Mouse (Mus musculus) c-Kit-positive CD71-positive TER-119-positive erythroid progenitor cells, embryonic 14.5 days (primary cell): Measurements from ENCODE around the gene Snx21.
A peak's percentile ranks its signal among the peaks of the same experiment; 100 is the strongest.

Experiments
- DNase-seq: peaks from one replicate; pipeline ENCODE4 v3.0.0-alpha.2; 2013; ENCODE audit warnings: low spot score

The Snx21 gene

DNA sequence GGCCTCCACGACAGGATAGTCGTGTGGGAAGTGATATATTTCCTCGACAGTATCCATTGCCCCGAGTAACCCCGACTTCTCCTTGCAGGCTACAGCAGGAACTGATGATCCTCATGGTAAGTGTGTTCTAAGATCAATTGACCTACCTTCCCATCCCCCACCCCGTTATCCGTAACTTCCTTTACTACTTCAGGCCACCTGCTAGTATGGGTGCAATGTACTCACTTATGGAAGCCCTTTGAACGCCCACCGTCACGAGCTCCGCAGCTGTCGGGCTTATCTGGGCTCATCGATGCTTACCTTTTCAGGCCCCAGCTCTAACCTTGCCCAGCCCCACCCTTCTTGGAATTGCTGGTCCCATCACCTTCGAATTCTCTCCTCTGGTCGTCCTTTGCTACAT, 15.3 kb upstream of the Snx21 start:
- peak; percentile 56 for DNase-seq

DNA sequence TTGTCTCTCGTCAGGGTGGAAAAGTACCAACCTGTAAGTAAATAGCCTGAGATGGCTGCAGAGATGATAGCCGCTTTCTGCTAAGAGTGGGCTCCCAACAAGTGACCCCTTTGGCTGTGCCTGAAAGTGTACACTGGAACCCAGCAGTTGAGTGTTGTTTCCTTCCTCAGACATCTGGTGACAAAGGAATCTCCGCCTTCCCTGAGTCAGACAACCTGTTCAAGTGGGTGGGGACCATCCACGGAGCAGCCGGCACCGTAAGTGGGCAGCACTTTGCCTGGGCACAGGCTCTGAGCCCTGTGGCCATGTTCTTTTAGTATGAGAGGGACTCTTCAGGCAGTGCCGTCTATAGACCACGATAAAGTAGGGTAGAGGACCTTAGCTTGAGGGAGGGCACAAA, 14.5 kb upstream of the Snx21 start:
- DNase-seq: no peak

DNA sequence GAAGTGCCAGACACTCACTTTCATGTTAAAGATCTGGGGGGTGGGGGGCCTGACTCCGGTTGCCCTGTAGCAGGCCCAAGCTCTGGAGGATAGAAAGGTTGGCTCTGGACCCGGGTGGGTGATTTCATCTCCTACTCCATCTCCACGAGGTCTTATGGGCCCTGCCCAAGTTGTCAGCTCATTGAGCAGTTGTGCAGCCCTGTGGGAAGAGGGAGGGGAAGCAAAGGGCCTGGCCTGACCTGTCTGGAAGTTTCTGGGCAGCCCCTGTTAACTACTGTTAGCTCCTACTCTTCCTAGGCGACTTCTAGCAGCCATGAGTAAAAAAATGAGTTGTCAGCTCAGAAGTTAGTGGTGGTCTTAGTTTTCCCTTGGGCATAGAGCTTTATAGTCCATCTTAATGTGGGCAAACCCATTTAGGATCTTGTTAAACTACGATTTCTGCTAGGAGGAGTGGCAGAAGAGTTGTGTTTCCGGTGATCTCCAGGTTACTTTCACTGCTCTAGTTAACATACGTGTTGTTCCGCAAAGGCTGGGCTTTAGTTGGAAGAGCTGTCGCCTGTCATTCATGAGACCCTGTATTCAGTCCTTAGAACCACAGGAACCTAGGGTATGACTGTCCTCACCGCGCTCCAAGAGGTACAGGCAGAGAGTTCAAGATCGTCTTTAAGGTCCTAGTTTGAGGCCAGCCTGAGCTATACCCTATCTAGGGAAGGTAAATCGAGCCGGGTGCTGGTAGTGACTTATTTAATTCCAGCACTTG, 12.2 kb upstream of the Snx21 start:
- no peak for DNase-seq

DNA sequence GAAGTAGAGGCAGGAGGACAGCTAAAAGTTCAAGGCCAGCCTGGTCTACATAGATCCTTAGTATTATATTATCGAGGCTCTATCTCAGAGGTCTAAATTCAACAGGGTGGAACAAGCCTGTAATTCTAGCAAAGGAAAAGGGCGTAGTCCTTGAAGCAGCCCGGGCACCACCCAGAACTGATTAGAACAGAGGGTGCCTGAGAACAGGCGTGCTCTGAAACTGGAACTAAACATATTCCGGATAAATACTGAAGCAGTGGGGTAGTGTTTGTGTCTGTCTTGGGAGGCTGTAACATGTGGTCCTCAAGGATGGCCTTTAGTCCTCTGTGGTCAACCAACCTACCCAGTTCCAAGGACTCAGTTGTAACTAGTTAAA, 11.6 kb upstream of the Snx21 start:
- peak; percentile 69 for DNase-seq

DNA sequence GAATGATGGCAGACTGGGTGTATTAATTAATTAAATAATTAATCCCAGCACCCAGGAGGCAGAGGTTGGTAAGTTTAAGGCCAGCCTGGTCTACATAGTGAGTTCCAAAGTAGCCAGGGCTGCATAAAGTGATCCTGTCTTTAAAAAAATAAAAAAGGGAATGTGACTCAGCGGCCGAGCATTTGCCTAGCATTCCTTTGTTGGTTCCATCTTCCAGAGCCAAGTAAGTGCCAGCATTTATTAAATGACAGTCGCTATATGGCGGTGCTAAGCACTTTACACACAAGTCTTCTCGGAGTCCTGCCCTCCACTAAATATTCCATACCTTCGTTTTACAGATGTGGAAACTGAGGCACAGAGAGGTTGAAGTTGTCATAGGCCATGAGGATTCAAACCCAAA, 9.5 kb upstream of the Snx21 start:
- DNase-seq: no peak

DNA sequence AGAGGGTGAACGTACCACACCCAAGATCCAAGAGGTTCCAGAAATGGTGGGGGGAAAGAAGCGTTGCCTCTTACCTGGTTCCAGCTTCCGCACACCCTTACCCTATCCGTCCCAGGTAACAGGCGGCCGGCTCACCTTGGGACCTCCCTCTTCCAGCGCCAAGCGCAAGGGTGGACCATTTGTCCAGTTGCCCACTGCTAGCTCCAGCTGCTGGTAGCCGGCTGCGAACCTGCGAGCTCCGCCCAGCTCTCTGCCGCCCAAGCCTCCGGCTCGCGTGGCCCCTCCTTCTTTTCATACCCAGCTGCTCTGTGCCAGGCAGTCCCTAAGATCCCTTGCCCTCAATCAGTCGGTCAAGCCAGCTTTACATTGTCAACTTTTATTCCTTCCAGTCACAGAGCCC, 8.8 kb upstream of the Snx21 start:
- DNase-seq: no peak

- DNase-seq: no peak
These were observed 8.2 kb upstream of the Snx21 start for GRCm38 (mm10) chr2:164777246-164778014.

- no peak for DNase-seq
These were observed 7.7 kb upstream of the Snx21 start for GRCm38 (mm10) chr2:164778015-164778287.

DNA sequence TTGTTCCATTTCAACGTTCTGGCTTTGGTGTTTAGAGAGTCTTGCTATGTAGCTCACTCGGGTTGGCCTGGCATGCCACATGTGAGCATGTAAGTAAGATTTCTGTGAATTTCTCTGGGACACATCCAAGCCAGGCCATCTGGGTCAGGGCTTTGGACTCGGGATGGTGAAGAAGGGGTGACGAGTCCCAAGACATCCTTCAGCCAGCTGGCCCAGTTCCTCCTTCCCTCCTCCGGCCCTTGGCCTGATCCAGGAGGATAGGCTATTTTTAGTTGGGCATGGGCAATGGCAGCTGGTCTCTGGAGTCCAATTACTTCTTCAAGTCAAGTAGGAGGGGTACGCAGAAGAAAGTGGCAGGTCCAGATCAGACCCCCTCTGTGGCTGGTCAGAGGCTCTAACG, 6.8 kb upstream of the Snx21 start:
- no peak for DNase-seq

DNA sequence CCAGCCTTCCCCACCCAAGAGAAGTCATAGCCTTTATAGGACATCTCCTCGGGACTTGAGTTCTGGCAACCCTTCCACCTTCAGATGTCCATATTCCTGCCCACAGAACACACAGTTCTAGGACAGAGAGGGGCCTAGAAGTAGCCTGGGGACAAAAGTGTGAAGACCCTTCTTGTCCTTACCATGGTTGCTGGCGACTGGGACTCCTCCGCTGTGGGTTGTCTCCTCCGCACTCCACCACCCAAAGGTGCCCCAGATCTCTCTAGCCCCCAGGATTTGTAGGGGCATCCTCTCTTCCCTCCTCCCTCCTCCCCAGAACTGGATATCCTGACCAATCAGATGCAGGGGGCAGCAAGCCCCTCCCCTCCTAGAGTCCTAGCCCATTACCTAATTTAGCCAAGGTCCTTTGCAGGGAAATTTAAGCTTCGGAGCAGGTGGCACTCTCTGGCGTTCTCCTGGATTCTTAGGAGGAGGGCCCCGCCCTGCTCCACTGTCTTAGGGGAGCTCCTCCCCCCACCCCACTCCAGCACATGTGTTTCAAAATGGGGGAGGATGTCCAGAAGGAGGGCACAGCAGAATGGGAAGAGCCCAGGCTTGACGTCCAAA, 6.0 kb upstream of the Snx21 start, which contains the start of gene Tnnc2:
TSS of gene Tnnc2 (minus strand) at position 487 of the 606 bp plus-strand sequence.
- DNase-seq: no peak

GRCm38 (mm10) chr2:164781876-164782275, 3.7 kb upstream of the Snx21 start:
- no peak for DNase-seq

- no peak for DNase-seq
These were observed 1.6 kb upstream of the Snx21 start for GRCm38 (mm10) chr2:164783926-164784581.

DNA sequence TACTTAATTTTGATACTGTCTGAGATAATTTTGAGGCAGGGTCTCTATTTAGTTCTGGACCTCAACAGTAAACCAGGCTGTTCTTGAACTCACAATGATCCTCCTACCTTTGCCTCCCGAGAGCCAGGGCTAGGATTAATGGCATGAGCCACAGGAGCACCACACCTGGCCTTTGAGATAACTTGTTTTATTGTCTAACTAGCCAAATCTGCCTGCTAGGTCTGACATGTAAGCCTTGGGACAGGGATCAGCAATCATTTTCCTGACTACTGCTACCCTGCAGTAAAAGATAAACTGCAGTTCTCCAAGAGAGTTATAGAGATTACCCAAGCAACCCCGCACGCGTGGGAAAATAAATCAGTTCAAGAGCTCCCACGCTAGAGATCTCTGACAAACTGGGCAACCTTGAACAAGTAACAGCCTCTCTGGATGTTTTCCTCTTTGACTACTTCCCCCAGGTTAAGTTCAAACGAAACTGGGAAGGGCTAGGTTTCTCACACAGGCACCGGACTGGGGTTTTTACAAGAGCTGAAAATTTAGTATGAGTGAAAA, 678 bp upstream of the Snx21 start:
- DNase-seq: no peak

- no peak for DNase-seq
These were observed 814 bp downstream of the Snx21 start for GRCm38 (mm10) chr2:164786388-164786885.

DNA sequence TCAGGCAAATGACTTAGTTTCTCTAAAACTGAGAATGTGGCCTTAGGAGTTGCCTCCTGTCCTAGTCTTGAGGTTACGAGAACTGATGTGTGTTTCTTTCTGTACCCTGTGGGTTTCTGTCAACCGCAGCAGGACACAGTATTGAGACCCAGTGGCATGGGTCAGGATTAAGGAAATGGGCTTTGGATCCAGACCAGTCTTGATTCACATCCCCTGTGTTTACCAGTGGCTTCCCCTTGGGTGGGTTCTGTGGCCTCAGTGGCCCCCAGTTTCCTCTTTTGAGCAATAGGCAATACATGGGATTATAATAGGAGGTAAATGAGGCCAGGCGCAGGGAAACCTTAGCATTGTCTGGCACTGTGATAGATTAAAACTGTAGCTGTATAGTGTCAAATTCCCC, 1.4 kb downstream of the Snx21 start:
- no peak for DNase-seq

DNA sequence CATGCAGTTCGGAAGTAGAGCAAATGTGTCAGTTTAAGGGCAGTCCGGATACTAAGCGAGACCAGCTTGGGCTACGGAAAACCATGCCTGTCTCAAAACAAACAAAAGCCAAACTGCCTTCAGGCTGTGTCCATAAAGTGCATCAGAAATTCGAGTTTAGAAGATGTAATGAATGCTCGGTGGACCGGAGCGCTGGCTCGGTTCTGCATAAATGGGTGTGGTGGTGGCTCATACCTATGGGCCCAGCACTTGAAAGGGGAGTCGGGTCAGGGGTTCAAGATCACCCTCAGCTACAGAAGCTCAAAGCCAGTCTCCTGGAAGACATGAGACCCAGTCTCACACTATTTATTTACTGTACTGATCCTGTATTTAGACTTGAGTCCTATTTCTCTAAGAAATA, 2.2 kb downstream of the Snx21 start:
- no peak for DNase-seq

GRCm38 (mm10) chr2:164788411-164788810, 2.8 kb downstream of the Snx21 start:
- peak; percentile 44 for DNase-seq

DNA sequence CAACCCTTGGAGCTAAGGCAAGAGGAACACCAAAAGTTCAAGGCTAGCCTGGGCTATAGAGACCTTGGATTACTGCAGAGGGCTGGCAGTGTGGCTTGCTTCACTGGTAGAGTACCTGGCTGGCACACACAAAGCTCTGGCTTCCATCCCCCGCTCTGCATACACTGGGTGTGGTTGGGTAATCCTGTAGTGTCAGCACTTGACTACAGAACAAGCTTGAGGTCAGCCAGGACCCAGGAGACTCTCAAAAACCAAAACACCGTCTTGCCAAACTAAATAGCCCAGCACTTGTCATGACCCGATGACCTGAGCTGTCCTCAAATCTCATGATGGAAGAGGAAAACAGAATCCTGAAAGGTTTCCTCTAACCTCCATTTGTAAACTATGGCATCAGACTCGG, 4.8 kb downstream of the Snx21 start:
- DNase-seq: no peak

DNA sequence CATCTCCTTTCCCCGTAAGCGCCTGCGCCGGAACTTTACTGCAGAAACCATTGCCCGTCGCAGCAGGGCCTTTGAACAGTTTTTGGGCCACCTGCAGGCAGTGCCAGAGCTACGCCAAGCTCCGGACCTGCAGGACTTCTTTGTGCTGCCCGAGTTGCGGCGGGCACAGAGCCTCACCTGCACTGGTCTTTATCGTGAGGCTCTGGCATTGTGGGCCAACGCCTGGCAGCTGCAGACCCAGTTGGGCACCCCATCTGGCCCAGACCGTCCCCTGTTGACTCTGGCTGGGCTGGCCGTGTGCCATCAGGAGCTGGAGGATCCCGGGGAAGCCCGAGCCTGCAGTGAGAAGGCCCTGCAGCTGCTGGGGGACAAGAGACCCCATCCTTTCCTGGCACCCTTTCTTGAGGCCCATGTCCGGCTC, 6.2 kb downstream of the Snx21 start:
- DNase-seq: no peak

DNA sequence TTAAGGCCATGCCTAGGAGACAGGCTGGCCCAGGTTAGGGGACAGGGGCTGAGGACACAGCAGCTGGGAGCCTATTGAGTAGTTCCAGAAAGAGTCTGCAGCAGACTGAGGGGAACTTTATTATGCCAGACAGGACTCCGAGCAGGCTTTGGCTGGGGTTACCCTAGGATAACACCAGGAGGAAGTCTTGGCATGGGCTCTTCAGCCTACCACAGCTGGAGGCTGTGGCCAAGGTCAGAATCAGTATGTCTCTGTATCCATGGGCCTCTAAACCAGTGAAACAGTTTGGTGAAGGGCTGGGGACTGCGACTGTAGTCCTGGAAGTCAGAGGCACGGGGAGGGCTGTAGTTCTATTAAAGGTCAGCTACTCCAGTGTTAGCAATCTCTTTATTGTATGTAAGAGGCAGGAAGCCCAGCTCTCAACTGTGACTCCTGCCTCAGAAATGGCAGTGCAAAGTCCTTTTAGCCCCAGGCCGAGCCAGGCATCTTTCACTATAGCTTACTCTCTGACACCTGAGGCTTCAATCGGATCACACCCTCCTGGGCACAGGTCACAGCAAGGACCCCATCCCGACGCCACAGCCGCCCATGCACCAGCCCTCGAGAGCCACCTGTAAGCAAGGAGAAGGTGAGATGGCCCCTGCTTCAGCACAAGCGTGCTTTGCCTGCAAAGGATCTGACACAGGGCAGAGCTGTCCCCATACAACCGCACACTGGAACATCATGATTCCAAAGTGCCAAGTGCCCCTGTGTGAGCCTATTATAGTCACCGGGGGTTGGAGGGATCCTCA, 7.0 kb downstream of the Snx21 start:
- DNase-seq: no peak

- DNase-seq: peak; percentile 61
These were observed 7.6 kb downstream of the Snx21 start for GRCm38 (mm10) chr2:164793236-164793635.

- DNase-seq: no peak
These were observed 8.1 kb downstream of the Snx21 start for GRCm38 (mm10) chr2:164793772-164794171.
